Mouse (Mus musculus) liver, postnatal 0 days (tissue): ENCODE measurements around the gene Tab1. TPM values are rescaled to one million over a fixed set of nuclear protein-coding genes. Genes with fewer than 3 reads are reported as not detected.

Experiments used
- ATAC-seq: fragments of 200-750 bp; cut with Nextera tagmentation; 2 replicates; pipeline ENCODE4 v1.8.0; 2017; ENCODE audit warnings: mild to moderate bottlenecking, moderate library complexity
- DNase-seq: peaks from one replicate; pipeline ENCODE4 v3.0.0-alpha.2; 2016
- H3K27ac ChIP-seq: fragments of 300-500 bp; sonication (generic); 2 replicates; pipeline ENCODE4 v1.5.1; 2014; ENCODE audit warnings: antibody characterized with exemption, moderate library complexity, mild to moderate bottlenecking, low read depth
- H3K27me3 ChIP-seq: fragments of 300-500 bp; sonication (generic); 2 replicates; pipeline ENCODE4 v1.6.1; 2014; ENCODE audit warnings: low read length, control low read depth, mixed read lengths; ENCODE audit not compliant: insufficient read depth
- H3K36me3 ChIP-seq: fragments of 300-500 bp; sonication (generic); replicated peaks from 2 replicates; pipeline ENCODE4 v1.6.1; 2014; ENCODE audit warnings: mild to moderate bottlenecking, control low read depth, low read length, moderate library complexity, mixed read lengths; ENCODE audit not compliant: insufficient read depth
- H3K4me1 ChIP-seq: fragments of 300-500 bp; sonication (generic); 2 replicates; pipeline ENCODE4 v1.6.1; 2014; ENCODE audit warnings: antibody characterized with exemption, mild to moderate bottlenecking, control low read depth; ENCODE audit not compliant: insufficient read depth
- H3K4me2 ChIP-seq: fragments of 300-500 bp; sonication (generic); 2 replicates; pipeline ENCODE4 v1.6.1; 2014; ENCODE audit warnings: low read depth, mild to moderate bottlenecking, low read length, moderate library complexity, mixed read lengths
- H3K4me3 ChIP-seq: fragments of 300-500 bp; sonication (generic); 2 replicates; pipeline ENCODE4 v1.5.1; 2014; ENCODE audit warnings: low read depth, low read length
- H3K9ac ChIP-seq: fragments of 300-500 bp; sonication (generic); replicated peaks from 2 replicates; pipeline ENCODE4 v1.6.1; 2014; ENCODE audit warnings: mild to moderate bottlenecking, moderate library complexity
- H3K9me3 ChIP-seq: fragments of 300-500 bp; sonication (generic); 2 replicates; pipeline ENCODE4 v1.6.1; 2016; ENCODE audit warnings: mild to moderate bottlenecking, control low read depth, low read length, mixed read lengths
- CTCF ChIP-seq: sonication (generic); IDR thresholded peaks from 2 replicates; pipeline ENCODE4 v1.5.1; 2016; ENCODE audit warnings: antibody characterized with exemption, low read depth
- EP300 ChIP-seq: IDR thresholded peaks from 2 replicates; pipeline ENCODE4 v1.6.1; 2016; ENCODE audit warnings: antibody characterized with exemption, low read depth, mild to moderate bottlenecking
- WGBS: fragments of 180-500 bp; shearing (Covaris S2); extraction: QIAGEN DNeasy Blood & Tissue Kit; methylation state at CpG from one replicate; pipeline ENCODE4 v1.1.7; 2014; ENCODE audit not compliant: insufficient replicate concordance; 5-methylcytosine and 5-hydroxymethylcytosine counted together
- polyA plus RNA-seq: library from polyadenylated mRNA; unstranded; fragments of >200 nt; fragmentation: Nextera tagmentation; extraction: Ambion mirVana; gene quantifications from 2 replicates; pipeline ENCODE4 v1.2.1, GENCODE M21; 2015

The Tab1 gene
- polyA plus RNA-seq, 1 experiment from 2014 or later = 7.5 TPM

DNA sequence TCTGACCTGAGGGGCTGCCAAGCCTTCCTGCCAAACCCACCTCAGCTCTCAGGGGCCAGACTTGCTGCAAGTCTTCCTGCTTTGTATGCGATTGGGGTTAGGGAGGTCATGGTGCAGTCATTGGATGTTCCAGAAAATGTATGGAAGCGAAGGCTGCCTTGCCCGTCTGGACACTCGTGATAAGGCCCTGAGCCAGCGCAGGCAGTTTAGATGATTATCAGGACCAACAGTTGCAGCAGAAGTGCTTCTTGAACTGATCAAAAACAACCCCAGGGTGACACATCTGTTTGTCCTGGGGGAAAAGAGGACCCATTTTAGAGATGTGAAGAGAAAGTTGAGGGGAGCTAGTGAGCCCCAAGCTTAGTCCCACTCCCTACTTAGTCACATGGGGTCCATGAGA, 2.2 kb upstream of the Tab1 start:
- Histone ChIP-seq H3K36me3 (no peaks in the 10 kb centered on the region; the same call in 1 of the 2 replicates), H3K9me3 (no peaks in the 10 kb centered on the region), H3K27ac (peak overlapping the region; percentile 99), H3K4me2 (peak overlapping the region; percentile 59), H3K4me3 (no peak overlapping the region), H3K27me3 (no peaks in the 10 kb centered on the region), H3K9ac (peak overlapping the region; percentile 21; the same call in 1 of the 2 replicates), H3K4me1 (peaks cover 49% of the 10 kb centered on the region)
- TF ChIP-seq CTCF (no peak), EP300 (peak; percentile 99)
- DNase-seq (peak; percentile 76), ATAC-seq (peak; percentile 55)
- WGBS = 37% methylated on average over 5 of the region's 5 CpGs

DNA sequence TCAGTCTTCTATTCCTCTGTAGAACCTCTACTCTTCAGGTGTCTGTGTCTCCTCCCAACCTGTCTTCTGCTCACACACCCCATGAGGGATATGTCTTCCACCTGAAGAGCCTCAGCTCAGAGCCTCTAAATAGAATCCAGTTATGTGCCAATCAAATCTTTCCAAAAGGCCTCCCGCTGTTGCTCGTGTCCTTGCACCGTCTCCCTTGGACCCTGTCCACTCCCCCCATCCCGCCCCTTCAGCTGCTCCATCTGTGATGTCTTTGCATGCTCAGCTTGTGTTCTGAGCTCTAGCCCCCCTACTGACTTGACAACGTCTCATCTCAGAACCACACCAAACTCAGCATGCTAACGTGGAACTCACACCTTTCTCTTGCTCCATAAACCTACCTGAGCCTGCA, 1.5 kb upstream of the Tab1 start:
- Histone ChIP-seq H3K27me3 (no peaks in the 10 kb centered on the region), H3K4me2 (peak overlapping the region; percentile 59; the same call in 1 of the 2 replicates), H3K27ac (peak overlapping the region; percentile 99), H3K4me3 (no peak overlapping the region), H3K4me1 (peaks cover 56% of the 10 kb centered on the region), H3K9ac (0 out of 2 replicates have a peak overlapping the region, but pooled peaks have one; percentile 21), H3K9me3 (no peaks in the 10 kb centered on the region), H3K36me3 (no peaks in the 10 kb centered on the region; the same call in 1 of the 2 replicates)
- WGBS = 59% methylated on average over 6 of the region's 6 CpGs
- ATAC-seq (no peak), DNase-seq (no peak)
- TF ChIP-seq EP300 (no peak), CTCF (no peak)

DNA sequence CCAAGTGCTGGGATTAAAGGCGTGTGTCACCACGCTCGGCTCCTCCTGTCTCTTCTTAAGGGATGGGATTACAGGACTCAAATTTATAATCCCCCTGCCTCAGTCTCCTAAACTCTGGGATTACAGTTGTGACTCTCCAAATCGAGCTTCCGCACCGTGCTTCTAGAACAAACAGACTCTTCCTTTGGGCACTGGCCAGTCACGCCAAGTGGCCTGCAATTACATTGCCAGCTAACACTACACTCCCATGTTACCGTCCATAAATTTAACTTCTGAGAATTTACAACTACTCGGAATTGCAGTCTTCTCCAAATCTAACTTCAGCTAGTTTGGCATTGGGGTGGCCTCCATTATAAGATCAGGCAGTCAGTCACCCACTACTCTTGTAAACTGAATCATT, 475 bp upstream of the Tab1 start:
- Histone ChIP-seq H3K4me3 (peak overlapping the region; percentile 94), H3K4me1 (peaks cover 61% of the 10 kb centered on the region), H3K9ac (peak overlapping the region; percentile 93), H3K9me3 (no peaks in the 10 kb centered on the region), H3K36me3 (peaks cover 4% of the 10 kb centered on the region), H3K27ac (peak overlapping the region; percentile 99), H3K4me2 (peak overlapping the region; percentile 83), H3K27me3 (no peaks in the 10 kb centered on the region)
- TF ChIP-seq EP300 (no peak), CTCF (no peak)
- 71% methylated on average over 9 of the region's 9 CpGs for WGBS
- no peak for ATAC-seq
- no peak for DNase-seq

DNA sequence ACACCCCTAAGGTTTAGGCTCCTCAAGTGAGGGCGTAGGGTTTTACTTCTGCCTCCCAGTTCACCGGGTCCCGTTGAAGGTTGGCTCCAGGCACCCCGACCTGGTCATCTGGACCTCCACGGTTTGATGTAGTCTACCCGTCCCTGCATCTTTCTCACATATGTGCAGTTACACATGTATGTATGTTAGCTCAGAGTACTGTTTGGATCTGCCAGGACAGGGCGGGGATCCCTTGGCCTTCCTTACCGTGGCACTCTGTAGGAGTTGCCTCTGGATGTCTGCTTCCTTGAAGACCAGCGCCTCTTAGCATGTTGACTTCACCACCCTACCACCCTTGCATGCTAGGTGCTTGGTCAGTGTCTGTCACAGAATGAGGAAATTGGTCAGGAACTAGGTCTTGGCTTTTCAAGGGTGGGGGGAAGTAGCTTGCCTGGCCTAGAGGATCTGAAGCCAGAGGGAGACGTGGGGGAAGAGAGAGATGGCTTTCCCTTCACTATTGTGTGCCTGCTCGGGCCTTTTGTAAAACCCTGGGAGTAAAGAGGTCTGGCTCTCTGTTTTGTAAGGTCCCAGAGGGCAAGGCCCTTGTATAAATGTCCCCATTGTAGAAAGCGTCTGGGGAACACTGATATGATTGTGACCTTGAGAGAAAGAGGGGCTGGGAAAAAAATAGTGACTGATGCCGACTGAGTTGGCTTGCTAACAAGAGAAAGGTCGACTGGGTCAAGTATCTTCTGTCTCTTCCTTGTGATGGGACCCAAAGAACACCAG, 939 bp downstream of the Tab1 start:
- no peaks in the 10 kb centered on the region for H3K9me3 ChIP-seq
- DNase-seq (peak; percentile 54), ATAC-seq (peak; percentile 18; the same call in 1 of the 2 replicates)
- H3K4me1 ChIP-seq = peaks cover 70% of the 10 kb centered on the region
- H3K27ac ChIP-seq = peak overlapping the region; percentile 99
- WGBS = 3% methylated on average over 14 of the region's 14 CpGs
- H3K4me3 ChIP-seq = peak overlapping the region; percentile 94
- peak overlapping the region; percentile 93 for H3K9ac ChIP-seq
- peak overlapping the region; percentile 83 for H3K4me2 ChIP-seq
- no peaks in the 10 kb centered on the region for H3K27me3 ChIP-seq
- 0 out of 2 replicates have a peak, but pooled peaks have one; percentile 18 for TF ChIP-seq EP300
- no peak for TF ChIP-seq CTCF
- H3K36me3 ChIP-seq = peaks cover 4% of the 10 kb centered on the region

DNA sequence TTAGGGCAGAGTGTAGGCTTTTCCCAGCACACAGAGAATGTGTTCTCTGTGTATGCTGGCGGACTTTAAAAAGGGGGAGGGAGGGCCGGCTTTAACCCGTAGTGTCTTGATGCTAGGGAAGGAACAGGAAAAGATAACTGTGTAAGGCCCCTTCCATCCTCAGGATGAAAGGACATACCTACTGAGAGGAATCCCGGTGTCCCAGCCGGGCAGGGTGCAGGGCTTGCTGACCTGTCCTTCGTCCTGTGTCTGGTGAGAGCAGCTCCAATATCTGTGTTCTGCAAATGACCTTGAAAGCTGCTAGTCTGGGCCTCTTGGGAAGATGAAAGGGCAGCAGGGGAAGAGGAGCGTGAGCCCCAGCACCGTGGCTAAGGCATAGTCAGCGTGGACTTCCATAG, 1.5 kb downstream of the Tab1 start:
- TF ChIP-seq CTCF = no peak
- no peak for TF ChIP-seq EP300
- peak overlapping the region; percentile 83 for H3K4me2 ChIP-seq
- peaks cover 69% of the 10 kb centered on the region for H3K4me1 ChIP-seq
- no peaks in the 10 kb centered on the region for H3K27me3 ChIP-seq
- no peak for ATAC-seq
- H3K9ac ChIP-seq = peak overlapping the region; percentile 93
- DNase-seq = no peak
- no peaks in the 10 kb centered on the region for H3K9me3 ChIP-seq
- peak overlapping the region; percentile 94 for H3K4me3 ChIP-seq
- H3K27ac ChIP-seq = peak overlapping the region; percentile 99
- 30% methylated on average over 9 of the region's 9 CpGs for WGBS
- H3K36me3 ChIP-seq = peaks cover 4% of the 10 kb centered on the region

DNA sequence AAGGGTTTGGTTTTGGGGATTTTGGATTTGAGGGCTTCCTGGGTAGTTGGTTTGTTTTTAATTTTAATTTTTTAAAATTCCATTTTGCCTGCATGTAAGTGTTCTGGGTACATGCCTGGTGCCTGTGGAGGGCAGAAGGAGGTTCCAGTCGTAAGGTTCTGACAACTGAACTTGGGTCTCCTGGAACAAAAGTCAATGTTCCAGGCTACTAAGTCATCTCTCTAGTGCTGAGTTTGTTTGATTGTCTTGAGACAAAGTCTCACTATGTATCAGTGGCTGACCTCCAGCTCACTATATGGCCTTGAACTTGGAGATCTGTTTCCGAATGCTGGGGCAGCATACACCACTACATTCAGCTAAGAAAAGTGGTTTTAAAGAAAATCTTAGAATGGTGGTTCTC, 2.6 kb downstream of the Tab1 start:
- TF ChIP-seq EP300 (no peak), CTCF (no peak)
- ATAC-seq (no peak), DNase-seq (no peak)
- no peak overlapping the region for H3K4me3 ChIP-seq
- no peak overlapping the region for H3K27ac ChIP-seq
- H3K9me3 ChIP-seq = no peaks in the 10 kb centered on the region
- peaks cover 60% of the 10 kb centered on the region for H3K4me1 ChIP-seq
- H3K36me3 ChIP-seq = peaks cover 5% of the 10 kb centered on the region
- no peak overlapping the region for H3K9ac ChIP-seq
- no peak overlapping the region for H3K4me2 ChIP-seq
- WGBS = 73% methylated on average over 2 of the region's 2 CpGs
- no peaks in the 10 kb centered on the region for H3K27me3 ChIP-seq
